Mouse (Mus musculus) ES-Bruce4 (cell line): ENCODE data around the gene Tmco4.

Experiments
- CTCF ChIP-seq: IDR thresholded peaks from one replicate; pipeline ENCODE4 v1.8.1; 2011; ENCODE audit warnings: low read depth, low read length
- POLR2A ChIP-seq: IDR thresholded peaks from one replicate; pipeline ENCODE4 v1.8.1; 2011; ENCODE audit warnings: low read length; ENCODE audit not compliant: insufficient read depth

DNA sequence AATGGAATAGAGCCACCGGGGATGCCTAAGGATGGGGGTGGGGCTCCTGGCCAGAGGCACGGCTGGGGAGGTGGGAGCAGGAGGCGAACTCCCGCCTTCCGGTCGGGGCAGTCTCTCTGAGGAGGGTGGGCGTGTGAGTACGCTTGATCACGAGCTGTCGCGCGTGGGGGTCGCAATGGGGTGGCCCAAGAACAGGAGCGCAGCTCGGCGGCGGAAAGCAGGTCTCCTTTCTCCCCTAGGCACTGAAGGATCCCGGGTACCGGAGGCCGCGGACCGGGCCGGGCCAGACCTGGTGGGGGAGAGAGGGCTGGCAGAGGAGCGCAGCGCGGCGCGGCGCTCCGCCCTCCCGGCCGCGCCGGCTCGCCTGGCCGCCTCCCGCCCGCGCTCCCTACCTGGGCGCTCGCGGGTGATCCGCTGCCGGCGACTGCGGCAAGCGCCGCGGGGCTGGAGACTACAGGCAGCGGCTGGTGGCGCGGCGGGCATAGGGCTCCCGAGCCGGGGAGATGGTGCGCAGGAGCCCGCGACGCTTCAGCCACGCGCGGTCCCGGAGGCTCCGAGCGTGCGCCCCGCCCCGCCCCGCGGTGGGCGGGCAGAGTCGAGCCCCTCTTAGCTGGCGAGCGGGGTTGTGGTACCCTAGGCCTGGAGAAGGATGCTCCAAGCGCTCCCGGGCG, 102.5 kb downstream of the Tmco4 start, which contains the start of gene Htr6:
- TF ChIP-seq CTCF (no peak), POLR2A (no peak)
